Mouse (Mus musculus) embryo, embryonic 11 days (tissue): ENCODE data around the gene Sult3a2.
A peak's percentile ranks its signal among the peaks of the same experiment; 100 is the strongest.
"Not testable (repeated sequence)": the region's sequence is repeated elsewhere in the genome, so short reads cannot be mapped to it uniquely, and the experiment has no call there.

ENCODE experiments used
- DNase-seq: peaks from one replicate; pipeline ENCODE4 v3.0.0-alpha.2; 2015

Sult3a2 gene

DNA sequence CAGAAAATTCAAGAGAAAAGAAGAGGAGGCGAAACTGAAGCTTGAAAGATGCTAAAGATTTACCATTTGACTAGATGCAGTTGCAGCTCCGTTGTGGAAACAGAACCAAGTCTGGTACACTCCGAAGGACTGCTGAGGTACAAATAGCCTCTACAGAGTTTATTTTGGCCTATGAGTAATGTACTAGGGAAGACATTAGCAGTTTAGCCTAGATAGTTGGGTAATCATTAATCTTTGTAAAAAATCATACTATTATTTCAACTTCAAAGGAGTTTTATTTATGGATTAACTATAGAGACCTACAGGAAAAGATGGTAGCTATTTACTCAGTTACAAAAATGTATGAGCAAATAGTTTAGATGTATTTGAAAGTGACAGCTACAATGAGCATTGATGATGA lies at the start of gene Sult3a2:
TSS of gene Sult3a2 (minus strand) at position 101 of the 400 bp plus-strand sequence.
- DNase-seq, result no peak

DNA sequence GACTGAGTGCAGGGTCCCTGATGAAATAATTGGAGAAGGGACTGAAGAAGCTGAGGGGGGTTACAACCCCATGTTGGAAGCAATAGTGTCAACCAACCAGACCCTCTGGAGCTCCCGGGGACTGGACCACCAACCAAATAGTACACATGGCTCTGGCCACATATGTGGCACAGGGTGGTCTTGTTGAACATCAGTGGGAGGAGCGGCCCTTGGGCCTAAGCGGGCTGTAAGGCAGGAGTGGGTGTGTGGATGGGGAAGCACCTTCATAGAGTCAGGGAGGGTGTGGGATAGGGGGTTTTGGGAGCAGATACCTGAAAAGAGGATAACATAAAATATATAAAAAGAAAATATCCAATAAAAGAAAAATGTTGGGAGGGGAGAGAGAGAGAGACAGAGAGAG lies 34.4 kb upstream of the Sult3a2 start:
- no peak for DNase-seq

DNA sequence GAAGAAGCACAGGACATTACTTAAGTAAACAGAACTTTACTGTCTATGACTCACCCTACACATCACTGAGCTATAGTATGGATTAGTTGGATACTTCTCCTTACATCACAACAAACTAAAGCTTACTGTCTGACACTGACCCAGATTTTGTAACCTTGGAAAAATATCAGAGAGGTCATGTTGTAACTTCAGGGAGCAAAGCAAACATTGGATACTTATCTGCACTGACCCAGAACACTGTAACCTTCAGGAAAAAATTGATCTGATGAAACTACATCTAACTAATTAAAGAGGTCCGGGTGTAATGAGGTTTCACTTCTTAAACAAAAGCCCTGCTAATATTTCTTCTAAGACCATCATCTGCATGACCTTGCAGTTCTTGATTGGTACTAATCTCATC lies 30.4 kb upstream of the Sult3a2 start:
- no peak for DNase-seq

DNA sequence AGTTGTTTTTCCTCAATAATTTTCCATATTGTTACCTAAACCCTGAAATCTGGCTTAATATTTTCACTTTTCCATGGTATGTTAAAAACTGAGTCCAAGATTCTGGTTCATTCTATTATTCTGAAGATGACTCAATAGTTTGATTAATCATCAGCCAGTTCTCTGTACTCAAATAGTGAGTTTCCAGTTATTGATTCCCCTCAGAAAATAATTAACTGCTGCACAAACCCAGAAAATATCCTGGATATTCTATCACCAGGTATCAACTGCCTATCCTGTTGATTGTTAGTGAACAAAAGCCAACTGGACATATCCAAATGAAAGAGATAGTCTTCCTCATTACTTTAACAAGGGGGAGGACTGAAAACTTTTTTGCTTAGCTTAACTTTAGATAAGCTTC lies 27.8 kb upstream of the Sult3a2 start:
- DNase-seq, result no peak

DNA sequence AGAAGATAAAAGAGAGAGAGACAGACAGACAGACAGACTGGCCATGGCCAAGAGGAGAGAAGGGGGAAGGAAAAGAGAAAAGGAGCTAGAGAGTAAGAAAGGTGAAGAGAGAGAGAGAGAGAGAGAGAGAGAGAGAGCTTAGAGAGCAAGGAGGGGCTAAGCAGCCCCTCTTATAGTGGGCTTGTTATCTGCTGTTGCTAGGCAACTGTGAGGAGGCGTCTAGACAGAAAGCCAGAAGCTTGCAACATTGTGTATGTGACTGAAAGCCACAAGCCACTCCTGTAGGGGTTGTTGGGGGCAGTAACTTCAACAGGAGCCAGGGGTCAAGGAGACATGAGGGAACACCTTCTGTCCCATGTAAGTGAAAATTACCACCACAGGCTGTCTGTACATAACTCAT lies 25.3 kb upstream of the Sult3a2 start:
- DNase-seq, result peak; percentile 24

DNA sequence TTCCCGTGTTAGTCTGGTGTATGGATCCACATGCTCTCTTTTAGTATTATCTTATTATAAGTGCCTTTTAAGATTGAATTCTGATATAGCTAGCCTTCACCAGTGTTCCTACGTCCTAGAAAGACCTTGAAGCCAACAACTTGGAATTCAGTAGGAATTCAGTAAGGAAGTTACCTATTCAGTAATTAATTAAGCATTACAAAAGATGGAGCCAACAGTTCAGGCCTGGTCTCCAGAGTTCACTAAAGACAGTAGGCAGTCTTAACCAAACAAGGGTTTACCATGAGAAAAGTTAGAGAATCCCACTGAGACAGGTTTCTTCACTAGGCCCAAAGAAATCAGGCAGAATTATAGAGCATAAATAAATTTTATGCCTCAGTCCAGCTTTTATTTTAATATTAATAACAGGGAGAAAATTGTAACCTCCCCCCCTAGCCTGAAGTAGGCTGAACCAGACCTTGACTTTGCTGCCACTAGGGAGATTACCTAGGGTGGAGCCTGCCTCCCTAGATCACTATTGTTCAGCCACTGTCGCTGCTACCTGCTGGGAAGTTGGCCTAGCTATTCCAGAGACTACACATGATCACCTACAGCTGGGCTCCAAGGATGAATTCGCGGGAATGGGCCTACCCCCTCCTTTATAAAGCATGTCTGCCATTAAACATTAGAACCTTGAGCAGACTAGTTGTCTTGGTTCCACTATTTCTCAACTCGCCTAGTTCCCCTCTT lies 10.9 kb upstream of the Sult3a2 start:
- DNase-seq, result not testable (repeated sequence)

DNA sequence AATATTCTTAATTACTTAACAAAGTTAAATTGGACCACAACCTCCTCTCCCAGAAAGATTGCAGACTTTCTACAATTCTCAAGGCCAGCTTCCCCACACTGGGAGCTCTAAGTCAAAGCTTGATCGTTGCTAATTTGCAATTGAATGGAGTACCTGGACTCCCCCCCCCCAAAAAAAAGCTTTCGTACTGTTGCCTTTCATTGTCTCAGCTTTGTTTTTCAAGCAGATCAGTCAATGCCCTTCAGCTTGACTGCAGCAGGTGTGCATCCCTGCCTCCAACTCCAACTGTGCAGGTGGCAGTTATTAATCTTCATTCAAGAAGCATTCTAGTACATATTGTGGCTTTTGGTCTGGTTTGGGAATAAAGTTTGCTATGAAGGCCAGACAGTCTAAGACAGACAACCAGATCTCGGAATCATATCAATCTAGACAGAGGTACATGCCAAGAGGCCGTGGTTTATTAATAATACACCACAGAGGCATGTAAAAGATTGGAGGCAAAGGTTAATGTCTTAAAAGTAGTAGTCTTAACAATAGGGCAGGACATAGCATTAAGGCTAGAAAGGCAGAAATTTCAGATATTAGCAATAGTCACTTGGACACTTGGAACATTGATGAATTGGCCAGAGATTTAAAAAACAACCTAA lies 9.9 kb upstream of the Sult3a2 start:
- DNase-seq, result not testable (repeated sequence)

DNA sequence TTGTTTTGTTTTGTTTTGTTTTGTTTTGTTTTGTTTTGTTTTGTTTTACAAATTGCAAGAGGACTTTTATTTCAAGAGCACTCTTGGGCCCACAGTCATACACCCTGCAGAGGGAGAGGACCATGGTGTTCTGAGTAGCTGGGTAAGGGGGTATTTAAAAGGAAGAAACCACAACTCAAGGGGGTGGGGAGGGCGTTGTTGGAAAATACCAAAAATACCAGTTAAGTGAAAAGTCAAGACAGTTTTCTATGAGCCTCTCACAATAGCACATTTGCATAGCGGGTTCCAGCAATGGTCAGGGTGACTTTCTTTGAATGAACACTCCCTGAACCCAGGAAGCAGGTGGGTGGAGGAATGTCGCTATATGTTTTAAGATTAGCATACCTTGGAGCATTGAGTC lies 5.7 kb upstream of the Sult3a2 start:
- not testable (repeated sequence) for DNase-seq

DNA sequence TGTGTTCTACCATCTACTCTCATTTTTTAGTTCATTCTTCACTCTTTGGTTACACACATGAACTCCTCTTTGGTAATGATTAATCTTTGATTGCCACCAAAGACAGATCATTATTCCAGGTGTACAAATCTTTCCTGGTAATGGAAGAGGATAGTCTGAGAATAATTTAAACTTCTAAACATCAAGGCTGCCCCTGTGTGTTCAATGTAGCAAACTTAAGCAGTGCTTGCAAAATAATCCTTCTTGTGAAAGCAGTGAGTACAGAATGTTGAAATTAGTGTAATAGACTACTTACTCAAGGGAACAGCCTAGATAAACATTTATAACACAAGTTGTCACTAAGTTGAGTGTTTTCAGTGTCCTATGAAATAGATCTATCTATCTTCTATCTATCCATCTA lies 1.0 kb upstream of the Sult3a2 start:
- no peak for DNase-seq

DNA sequence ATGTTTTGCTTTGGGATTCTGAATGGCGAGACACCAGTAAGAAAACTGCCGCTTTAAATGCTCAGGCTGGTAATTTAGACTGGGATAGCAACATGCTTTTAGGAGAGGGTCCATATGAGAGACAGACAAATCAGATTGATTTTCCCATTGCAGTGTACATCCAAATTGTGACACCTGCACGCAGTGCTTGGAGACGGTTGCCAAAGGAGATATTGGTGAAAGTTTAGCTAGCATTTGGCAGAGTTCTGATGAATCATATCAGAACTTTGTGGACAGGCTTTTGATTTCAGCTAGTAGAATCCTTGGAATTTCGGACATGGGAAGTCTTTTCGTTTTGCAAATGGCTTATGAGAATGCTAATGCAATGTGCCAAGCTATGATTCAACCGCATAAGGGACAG lies 51.3 kb downstream of the Sult3a2 start:
- DNase-seq, result not testable (repeated sequence)

DNA sequence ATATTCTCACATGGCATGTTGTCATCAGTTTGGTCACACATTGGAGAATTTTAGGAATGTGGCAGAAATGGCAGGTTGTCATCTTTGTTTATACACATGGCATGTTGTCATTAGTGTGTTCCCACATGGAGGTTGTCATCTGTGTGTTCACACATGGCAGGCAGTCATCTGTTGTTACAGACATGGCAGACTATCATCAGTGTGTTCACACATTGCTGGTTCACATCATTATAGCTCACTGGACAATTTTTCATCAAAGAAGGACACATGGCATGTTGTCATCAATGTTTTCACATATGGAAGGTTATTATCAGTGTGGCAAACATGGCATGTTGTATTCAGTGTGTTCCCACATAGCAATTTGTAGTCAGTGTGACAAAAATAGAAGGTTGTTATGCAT lies 53.3 kb downstream of the Sult3a2 start:
- DNase-seq, result no peak

DNA sequence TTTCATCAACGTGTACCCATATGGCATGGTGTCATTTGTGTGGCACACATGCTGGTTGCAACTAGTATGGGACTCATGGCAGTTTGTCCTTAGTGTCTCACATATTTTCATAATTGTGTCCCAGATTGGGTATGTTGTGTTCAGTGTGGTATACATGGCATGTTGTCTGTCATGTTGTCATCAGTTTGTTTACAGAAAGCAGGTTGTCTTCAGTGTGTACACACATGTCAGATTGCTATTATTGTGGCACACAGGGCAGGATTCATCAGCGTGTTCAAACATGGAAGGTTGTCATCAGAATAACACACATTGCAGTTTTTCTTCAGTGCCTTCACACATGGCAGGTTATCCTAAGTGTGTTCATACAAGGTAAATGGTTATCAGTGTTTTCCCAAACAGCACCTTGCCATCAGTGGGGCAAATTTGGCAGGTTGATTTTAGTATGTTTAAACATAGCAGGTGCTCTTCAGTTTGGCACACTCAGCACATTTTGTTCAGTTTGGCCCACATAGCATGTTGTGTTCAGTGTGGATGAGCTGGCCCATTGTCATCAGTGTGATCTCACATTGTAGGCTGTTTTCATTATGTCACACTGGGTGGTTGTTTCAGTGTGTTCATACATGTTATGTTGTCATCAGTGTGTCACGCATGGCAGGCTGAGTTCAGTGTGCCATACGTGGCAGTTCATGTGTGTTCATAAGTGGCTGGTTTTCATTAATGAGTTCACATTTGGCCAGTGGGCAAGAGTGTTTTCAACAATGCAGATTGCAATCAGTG lies 53.9 kb downstream of the Sult3a2 start:
- no peak for DNase-seq

DNA sequence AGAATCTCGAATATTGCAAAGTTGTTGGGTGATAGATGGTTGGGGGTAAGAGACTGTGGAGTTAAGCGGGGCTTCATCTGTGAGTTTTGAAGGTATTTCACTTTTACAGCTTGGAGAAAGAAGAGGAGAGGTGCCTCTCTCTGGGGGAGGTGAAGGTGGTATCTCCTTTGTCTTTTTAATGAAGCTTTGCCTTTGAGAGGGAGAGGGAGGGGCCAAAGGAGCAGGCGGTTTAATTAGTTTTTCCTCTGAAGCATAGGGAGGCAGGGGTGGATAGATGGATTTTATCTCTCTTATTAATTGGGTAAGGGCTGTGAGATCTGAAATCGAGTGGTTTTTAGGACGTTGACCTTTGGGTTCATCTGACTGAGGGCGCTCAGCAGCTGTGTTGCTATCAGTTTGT lies 62.7 kb downstream of the Sult3a2 start:
- DNase-seq, result no peak

DNA sequence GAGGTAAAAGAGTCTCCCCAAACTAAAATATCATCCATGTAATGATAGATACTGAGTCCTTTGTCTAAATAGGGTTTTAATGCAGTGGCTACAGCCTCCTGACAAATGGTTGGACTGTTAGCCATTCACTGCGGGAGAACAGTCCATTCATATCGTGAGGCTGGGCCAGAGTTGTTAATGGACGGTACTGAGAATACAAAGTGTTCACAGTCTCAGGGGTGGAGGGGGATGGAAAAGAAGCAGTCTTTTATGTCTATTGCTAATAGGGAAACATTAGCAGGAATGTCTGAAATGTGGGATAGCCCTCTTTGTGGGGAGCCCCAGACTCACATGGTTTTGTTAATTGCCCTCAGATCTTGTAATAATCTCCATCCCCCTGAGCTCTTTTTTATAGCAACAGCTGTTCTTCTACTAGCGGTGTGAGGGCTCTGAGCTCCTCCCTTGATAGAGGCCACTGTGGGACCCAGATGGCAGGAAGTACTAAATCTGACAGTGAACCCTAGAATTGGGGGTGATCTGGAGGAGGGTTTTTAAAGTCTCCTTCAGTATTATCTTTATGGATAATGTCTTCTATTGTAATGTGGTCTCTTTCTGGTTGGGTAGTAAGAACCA lies 64.6 kb downstream of the Sult3a2 start:
- DNase-seq, result no peak
